Mouse (Mus musculus) left cerebral cortex, postnatal 25 days (tissue): ENCODE data around the gene Zfp954. TPM values are rescaled to one million over a fixed set of nuclear protein-coding genes. Genes with fewer than 3 reads are reported as not detected.
"Not testable (repeated sequence)": the region's sequence is repeated elsewhere in the genome, so short reads cannot be mapped to it uniquely, and the experiment has no call there.

Experiments used
- DNase-seq, 2 experiments: peaks; one replicate each; pipeline ENCODE4 v3.0.0; 2022; ENCODE audit warnings: low spot score in 2 of 2, mixed read lengths in 1 of 2
- intact Hi-C: fragments of 180-260 bp; cut with DNase I; formaldehyde crosslinking; loops from one replicate; pipeline ENCODE4 v1.15.1; 2025
- total RNA-seq, 2 experiments: library from RNA; stranded (reverse); gene quantifications; 2 replicates each; pipeline ENCODE4 v1.2.3; 2021

The Zfp954 gene
- total RNA-seq = 10 to 100 TPM; 12.2 to 13.8 TPM

GRCm38 (mm10) chr7:7120921-7121601 lies at the start of gene Zfp954:
TSS of gene Zfp954 (minus strand) at chr7:7121488.
- DNase-seq = peak; percentile 89 to 96
- intact Hi-C loops = loop anchor here (1.0 to 5.0 kb wide), 5 partner anchors 15 to 176 kb away; partner anchors contain the start of genes Gm45844, Zfp418 and Zfp773

- intact Hi-C loops = no loop called here
- no peak for DNase-seq
Measured at GRCm38 (mm10) chr7:7145991-7146608, 24.8 kb upstream of the Zfp954 start.

DNA sequence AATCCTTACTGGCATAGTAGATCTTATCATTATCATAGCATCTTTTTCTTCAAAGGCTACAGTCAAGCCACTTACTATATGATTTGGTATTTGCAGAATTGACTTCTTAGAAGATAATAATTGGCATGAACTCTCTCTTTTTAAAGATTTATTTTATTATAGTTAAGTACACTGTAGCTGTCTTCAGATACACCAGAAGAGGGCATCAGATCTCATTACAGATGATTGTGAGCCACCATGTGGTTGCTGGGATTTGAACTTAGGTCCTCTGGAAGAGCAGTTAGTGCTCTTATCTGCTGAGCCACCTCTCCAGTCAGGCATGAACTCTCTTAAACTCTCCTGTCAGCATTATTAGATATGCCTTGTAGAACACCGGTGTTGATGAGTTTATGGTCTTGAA lies 22.9 kb upstream of the Zfp954 start:
- intact Hi-C loops = no loop called here
- DNase-seq = no peak

DNA sequence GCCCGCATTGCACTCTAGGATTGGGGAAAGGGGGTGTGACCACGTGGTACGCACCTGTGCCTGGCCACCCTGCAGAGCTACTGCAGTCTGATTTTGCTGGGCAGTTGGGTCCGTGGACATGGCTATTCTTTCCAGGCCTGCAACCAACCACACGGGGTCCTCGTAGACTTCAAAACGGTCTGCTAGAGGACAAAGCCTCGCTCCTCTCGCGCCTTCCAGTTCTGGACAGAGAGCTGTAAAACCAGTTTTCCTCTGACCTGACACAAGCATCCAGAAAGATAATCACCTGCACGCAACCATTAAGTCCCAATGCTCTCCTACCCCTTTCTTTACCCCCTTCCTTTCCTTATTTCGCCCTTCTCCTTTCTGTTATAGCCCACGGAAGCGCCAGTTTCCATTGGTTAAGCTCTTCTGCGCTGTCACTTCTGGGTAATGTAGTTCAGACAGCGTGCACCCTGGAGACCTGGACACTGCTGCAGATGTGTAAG lies 15.1 kb upstream of the Zfp954 start, which contains the start of gene Zfp773:
Gene Zfp773 (minus strand): TSS at position 377 of the 488 bp plus-strand sequence.
- intact Hi-C loops = loop anchor here (1.0 kb wide), 2 partner anchors 15 to 142 kb away; partner anchors contain the start of genes Gm45844 and Zfp954
- peak; percentile 63 to 70 for DNase-seq

- intact Hi-C loops = no loop called here
- no peak for DNase-seq
Measured at GRCm38 (mm10) chr7:7132751-7133150, 11.5 kb upstream of the Zfp954 start.

DNA sequence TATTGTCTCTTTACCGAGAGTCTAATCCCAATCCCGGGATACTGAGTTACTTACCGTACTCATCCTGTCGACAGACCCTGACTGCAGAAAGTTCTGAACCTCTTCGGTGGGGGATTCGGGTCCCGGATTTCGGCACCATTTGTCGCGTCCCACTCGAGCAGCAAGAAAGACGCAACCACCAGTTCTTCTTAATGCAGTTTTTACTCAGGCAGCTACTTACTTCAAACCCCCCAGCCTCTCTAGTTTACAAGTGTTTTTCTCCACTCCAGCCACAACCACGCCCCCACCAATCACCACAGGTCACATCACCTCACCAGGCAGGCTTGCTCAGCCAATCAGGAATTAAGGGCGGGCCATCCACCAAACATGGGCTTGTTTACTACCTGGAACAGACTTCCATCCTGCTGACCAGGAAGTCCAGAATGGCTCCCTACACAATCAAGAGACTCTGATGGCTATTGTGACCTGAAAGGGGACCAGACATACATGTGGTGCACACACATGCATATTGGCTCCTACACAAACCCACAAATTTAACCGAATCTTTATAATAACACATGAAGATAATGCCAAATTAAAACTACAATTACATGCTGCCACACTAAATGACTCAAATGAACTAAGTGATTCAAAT lies 9.3 kb upstream of the Zfp954 start:
- DNase-seq, intact Hi-C loops: not testable (repeated sequence)

GRCm38 (mm10) chr7:7121602-7121980 lies 303 bp upstream of the Zfp954 start:
- no peak for DNase-seq
- intact Hi-C loops = loop anchor here (1.0 to 5.0 kb wide), 5 partner anchors 15 to 176 kb away; partner anchors contain the start of genes Gm45844, Zfp418 and Zfp773

- no peak for DNase-seq
- intact Hi-C loops = no loop called here
Measured at GRCm38 (mm10) chr7:7118441-7118840, 2.8 kb downstream of the Zfp954 start.

- no peak for DNase-seq
- intact Hi-C loops = no loop called here
Measured at GRCm38 (mm10) chr7:7108501-7108900, 12.8 kb downstream of the Zfp954 start.

Other genes with a start within 250 kb of the Zfp954 start
- not detected for gene Aurkc, start 126.2 kb downstream of the Zfp954 start, total RNA-seq
- gene Zfp773, start 15.3 kb upstream of the Zfp954 start, total RNA-seq = 1 to 10 TPM; 2.0 to 2.3 TPM
- gene Zfp418, start 49.8 kb upstream of the Zfp954 start, total RNA-seq = 1 to 10 TPM; 5.7 to 7.9 TPM
- gene Zfp772, start 88.5 kb upstream of the Zfp954 start, total RNA-seq = 1 to 10 TPM; 8.5 to 8.9 TPM
- gene Vmn2r29, start 125.8 kb upstream of the Zfp954 start, total RNA-seq = 1 to 10 TPM; 1.4 to 2.4 TPM
- gene Gm45844, start 156.8 kb upstream of the Zfp954 start, total RNA-seq = 10 to 100 TPM in 1 of 2 experiments, 1 to 10 TPM in 1; 9.5 to 10.4 TPM
- gene Clcn4, start 179.4 kb upstream of the Zfp954 start, total RNA-seq = 100 to 1,000 TPM; 138 to 141 TPM
- not detected for gene Vmn2r30, start 216.1 kb upstream of the Zfp954 start, total RNA-seq